Mouse (Mus musculus): Measurements from ENCODE around the gene Fstl5. TPM values are rescaled to one million over a fixed set of nuclear protein-coding genes. Genes with fewer than 3 reads are reported as not detected.

Gene Fstl5
- polyA plus RNA-seq, 1 experiment = not detected

- no peaks in the 10 kb centered on the region for H3K36me3 ChIP-seq (ENCODE audit: control insufficient read depth, insufficient read depth, low read length)
- H3K4me1 ChIP-seq (ENCODE audit: control insufficient read depth, insufficient read depth, insufficient read length, low read length) = no peaks in the 10 kb centered on the region
- 67% methylated on average over 1 of the region's 1 CpGs for WGBS
- TF ChIP-seq CTCF (IDR thresholded peaks at IDR 0.05; ENCODE audit: extremely low read depth, insufficient read length, insufficient replicate concordance, low read depth, low read length) (no peak), POLR2A (IDR thresholded peaks at IDR 0.05; ENCODE audit: low read depth, low read length) (no peak)
- no peak overlapping the region for H3K4me3 ChIP-seq (ENCODE audit: low read depth, low read length)
- H3K27me3 ChIP-seq (ENCODE audit: control insufficient read depth, insufficient read depth, low read length) = no peaks in the 10 kb centered on the region
- no peak overlapping the region for H3K27ac ChIP-seq (ENCODE audit: insufficient read depth, low read depth, low read length)
These were observed 580.2 kb downstream of the Fstl5 start for GRCm38 (mm10) chr3:76654243-76654642.

GRCm38 (mm10) chr3:76670859-76671258 is 596.8 kb downstream of the Fstl5 start:
- 50% methylated on average over 5 of the region's 5 CpGs for WGBS
- Histone ChIP-seq H3K36me3 (ENCODE audit: control insufficient read depth, insufficient read depth, low read length) (no peaks in the 10 kb centered on the region), H3K4me1 (ENCODE audit: control insufficient read depth, insufficient read depth, insufficient read length, low read length) (no peaks in the 10 kb centered on the region), H3K27ac (ENCODE audit: insufficient read depth, low read depth, low read length) (no peak overlapping the region), H3K4me3 (ENCODE audit: low read depth, low read length) (no peak overlapping the region), H3K27me3 (ENCODE audit: control insufficient read depth, insufficient read depth, low read length) (no peaks in the 10 kb centered on the region)
- TF ChIP-seq POLR2A (IDR thresholded peaks at IDR 0.05; ENCODE audit: low read depth, low read length) = no peak
- TF ChIP-seq CTCF (IDR thresholded peaks at IDR 0.05; ENCODE audit: extremely low read depth, insufficient read length, insufficient replicate concordance, low read depth, low read length) = no peak

GRCm38 (mm10) chr3:76676006-76676405 is 601.9 kb downstream of the Fstl5 start:
- TF ChIP-seq POLR2A (IDR thresholded peaks at IDR 0.05; ENCODE audit: low read depth, low read length) = no peak
- no peak for TF ChIP-seq CTCF (IDR thresholded peaks at IDR 0.05; ENCODE audit: extremely low read depth, insufficient read length, insufficient replicate concordance, low read depth, low read length)
- H3K4me1 ChIP-seq (ENCODE audit: control insufficient read depth, insufficient read depth, insufficient read length, low read length) = no peaks in the 10 kb centered on the region
- WGBS = 90% methylated on average over 3 of the region's 3 CpGs

GRCm38 (mm10) chr3:76679853-76680545 is 605.9 kb downstream of the Fstl5 start:
- no peaks in the 10 kb centered on the region for H3K27me3 ChIP-seq (ENCODE audit: control insufficient read depth, insufficient read depth, low read length)

More at GRCm38 (mm10) chr3:76676006-76676405, 601.9 kb downstream of the Fstl5 start:
- H3K4me3 ChIP-seq (ENCODE audit: low read depth, low read length) = no peak overlapping the region
- no peaks in the 10 kb centered on the region for H3K27me3 ChIP-seq (ENCODE audit: control insufficient read depth, insufficient read depth, low read length)
- H3K27ac ChIP-seq (ENCODE audit: insufficient read depth, low read depth, low read length) = no peak overlapping the region
- H3K36me3 ChIP-seq (ENCODE audit: control insufficient read depth, insufficient read depth, low read length) = no peaks in the 10 kb centered on the region

GRCm38 (mm10) chr3:76680546-76680883 is 606.4 kb downstream of the Fstl5 start:
- Histone ChIP-seq H3K4me1 (ENCODE audit: control insufficient read depth, insufficient read depth, insufficient read length, low read length) (no peaks in the 10 kb centered on the region), H3K4me3 (ENCODE audit: low read depth, low read length) (no peak overlapping the region), H3K27me3 (ENCODE audit: control insufficient read depth, insufficient read depth, low read length) (no peaks in the 10 kb centered on the region), H3K36me3 (ENCODE audit: control insufficient read depth, insufficient read depth, low read length) (no peaks in the 10 kb centered on the region), H3K27ac (ENCODE audit: insufficient read depth, low read depth, low read length) (no peak overlapping the region)
- 71% methylated on average over 2 of the region's 2 CpGs for WGBS
- TF ChIP-seq POLR2A (IDR thresholded peaks at IDR 0.05; ENCODE audit: low read depth, low read length) (no peak), CTCF (IDR thresholded peaks at IDR 0.05; ENCODE audit: extremely low read depth, insufficient read length, insufficient replicate concordance, low read depth, low read length) (no peak)

More at GRCm38 (mm10) chr3:76679853-76680545, 605.9 kb downstream of the Fstl5 start:
- TF ChIP-seq POLR2A (IDR thresholded peaks at IDR 0.05; ENCODE audit: low read depth, low read length) = no peak
- no peak for TF ChIP-seq CTCF (IDR thresholded peaks at IDR 0.05; ENCODE audit: extremely low read depth, insufficient read length, insufficient replicate concordance, low read depth, low read length)
- no peaks in the 10 kb centered on the region for H3K36me3 ChIP-seq (ENCODE audit: control insufficient read depth, insufficient read depth, low read length)
- 69% methylated on average over 5 of the region's 5 CpGs for WGBS
- no peak overlapping the region for H3K27ac ChIP-seq (ENCODE audit: insufficient read depth, low read depth, low read length)
- H3K4me3 ChIP-seq (ENCODE audit: low read depth, low read length) = no peak overlapping the region
- H3K4me1 ChIP-seq (ENCODE audit: control insufficient read depth, insufficient read depth, insufficient read length, low read length) = no peaks in the 10 kb centered on the region

GRCm38 (mm10) chr3:76697134-76697629 is 623.1 kb downstream of the Fstl5 start:
- Histone ChIP-seq H3K27ac (ENCODE audit: insufficient read depth, low read depth, low read length) (no peak overlapping the region), H3K27me3 (ENCODE audit: control insufficient read depth, insufficient read depth, low read length) (no peaks in the 10 kb centered on the region), H3K36me3 (ENCODE audit: control insufficient read depth, insufficient read depth, low read length) (no peaks in the 10 kb centered on the region), H3K4me3 (ENCODE audit: low read depth, low read length) (no peak overlapping the region), H3K4me1 (ENCODE audit: control insufficient read depth, insufficient read depth, insufficient read length, low read length) (no peaks in the 10 kb centered on the region)
- TF ChIP-seq POLR2A (IDR thresholded peaks at IDR 0.05; ENCODE audit: low read depth, low read length) = no peak
- no peak for TF ChIP-seq CTCF (IDR thresholded peaks at IDR 0.05; ENCODE audit: extremely low read depth, insufficient read length, insufficient replicate concordance, low read depth, low read length)
- 22% methylated on average over 1 of the region's 1 CpGs for WGBS

- no peak overlapping the region for H3K4me3 ChIP-seq (ENCODE audit: low read depth, low read length)
- 76% methylated on average over 2 of the region's 2 CpGs for WGBS
- H3K4me1 ChIP-seq (ENCODE audit: control insufficient read depth, insufficient read depth, insufficient read length, low read length) = no peaks in the 10 kb centered on the region
- H3K36me3 ChIP-seq (ENCODE audit: control insufficient read depth, insufficient read depth, low read length) = no peaks in the 10 kb centered on the region
- TF ChIP-seq CTCF (IDR thresholded peaks at IDR 0.05; ENCODE audit: extremely low read depth, insufficient read length, insufficient replicate concordance, low read depth, low read length) (no peak), POLR2A (IDR thresholded peaks at IDR 0.05; ENCODE audit: low read depth, low read length) (no peak)
- H3K27me3 ChIP-seq (ENCODE audit: control insufficient read depth, insufficient read depth, low read length) = no peaks in the 10 kb centered on the region
- H3K27ac ChIP-seq (ENCODE audit: insufficient read depth, low read depth, low read length) = no peak overlapping the region
These were observed 665.2 kb downstream of the Fstl5 start for GRCm38 (mm10) chr3:76739221-76739620.

Other genes with a start within 250 kb of the Fstl5 start
- 25.7 and 41.8 TPM in 2 replicates for gene Golim4, start 117.3 kb upstream of the Fstl5 start, polyA plus RNA-seq (2012; rRNA removed)